Mouse (Mus musculus): ENCODE results near the gene Rnf121.

DNA sequence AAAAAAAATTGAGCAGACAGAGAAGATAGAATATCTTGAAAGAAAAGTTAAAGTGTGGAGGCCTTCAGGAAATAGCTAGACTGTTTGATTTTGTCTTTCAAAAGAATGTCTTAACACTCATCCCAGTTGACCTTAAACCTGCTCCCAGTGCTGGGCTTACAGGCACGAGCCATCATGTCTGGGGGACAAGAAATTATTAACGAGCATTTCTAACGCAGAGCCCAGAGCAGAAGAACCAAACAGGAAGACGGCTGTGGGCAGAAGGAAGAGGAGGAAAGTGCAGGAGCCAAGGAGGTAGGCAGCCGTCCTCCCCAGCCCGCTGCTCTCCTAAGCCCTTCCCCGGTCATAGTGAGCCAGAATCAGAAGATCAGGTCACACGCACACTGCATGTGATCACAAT is 15.0 kb upstream of the Rnf121 start:
- TF ChIP-seq POLR2A (IDR thresholded peaks at IDR 0.05; ENCODE audit: insufficient read depth, low read depth, low read length) = no peak
- no peak for TF ChIP-seq CTCF (IDR thresholded peaks at IDR 0.05; ENCODE audit: insufficient read depth, low read depth, low read length)
